Mouse (Mus musculus) bone marrow macrophage, adult 2 months (primary cell): ENCODE measurements around the gene Zdbf2.

Source experiments
- CTCF ChIP-seq: IDR thresholded peaks from 2 replicates; pipeline ENCODE4 v1.5.1; 2012; ENCODE audit warnings: low read depth, mild to moderate bottlenecking, low read length, moderate library complexity
- POLR2A ChIP-seq: IDR thresholded peaks from 2 replicates; pipeline ENCODE4 v1.6.1; 2012; ENCODE audit warnings: mild to moderate bottlenecking, low read depth, low read length, borderline replicate concordance

DNA sequence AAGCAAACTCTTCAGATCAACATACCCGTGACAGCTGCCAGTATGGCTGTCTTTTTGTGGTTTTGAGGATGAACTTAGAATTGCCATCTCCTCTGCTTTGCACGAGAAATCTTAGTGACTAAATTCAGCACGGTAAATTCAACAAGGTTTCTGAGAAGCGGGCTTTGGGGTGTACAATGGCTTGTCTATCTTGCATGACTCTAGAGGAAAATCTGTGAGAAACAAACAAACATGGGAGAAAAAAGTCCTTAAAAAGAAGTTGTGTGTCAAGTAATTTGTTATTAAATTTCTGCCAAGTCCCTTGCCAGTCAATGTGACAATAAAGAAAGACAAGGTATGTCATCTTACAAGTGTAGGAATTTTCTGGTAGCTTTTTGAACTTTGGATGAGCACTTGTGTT lies 23.8 kb upstream of the Zdbf2 start:
- TF ChIP-seq CTCF (no peak), POLR2A (no peak)
